Mouse (Mus musculus): ENCODE measurements around the gene Ccdc158. TPM values are rescaled to one million over a fixed set of nuclear protein-coding genes. Genes with fewer than 3 reads are reported as not detected.

Gene Ccdc158
- 0.38 and 0.65 TPM in 2 replicates for polyA plus RNA-seq (2012; rRNA removed)

GRCm38 (mm10) chr5:92674859-92675573 lies at the start of gene Ccdc158:
Gene Ccdc158 (minus strand): TSS chr5:92675271.
- H3K27ac ChIP-seq (ENCODE audit: insufficient read depth, low read length) = no peak within 1 kb of the TSS
- TF ChIP-seq POLR2A (IDR thresholded peaks at IDR 0.05; ENCODE audit: extremely low read depth, insufficient read depth, low read length) (no peak), CTCF (IDR thresholded peaks at IDR 0.05; ENCODE audit: extremely low read depth, insufficient read depth, low read length) (no peak)
- no peaks in the 10 kb centered on the region for H3K4me1 ChIP-seq (ENCODE audit: control insufficient read depth, insufficient read depth, low read length)
- H3K4me3 ChIP-seq (ENCODE audit: insufficient read depth, low read length) = peak within 1 kb of the TSS; percentile 47

- TF ChIP-seq CTCF (IDR thresholded peaks at IDR 0.05; ENCODE audit: extremely low read depth, insufficient read depth, low read length) = no peak
- TF ChIP-seq POLR2A (IDR thresholded peaks at IDR 0.05; ENCODE audit: extremely low read depth, insufficient read depth, low read length) = no peak
- Histone ChIP-seq H3K4me3 (ENCODE audit: insufficient read depth, low read length) (no peak overlapping the region), H3K27ac (ENCODE audit: insufficient read depth, low read length) (no peak overlapping the region), H3K4me1 (ENCODE audit: control insufficient read depth, insufficient read depth, low read length) (no peaks in the 10 kb centered on the region)
These were observed 46.5 kb upstream of the Ccdc158 start for GRCm38 (mm10) chr5:92721610-92722009.

GRCm38 (mm10) chr5:92718856-92719255 lies 43.8 kb upstream of the Ccdc158 start:
- TF ChIP-seq POLR2A (IDR thresholded peaks at IDR 0.05; ENCODE audit: extremely low read depth, insufficient read depth, low read length) (no peak), CTCF (IDR thresholded peaks at IDR 0.05; ENCODE audit: extremely low read depth, insufficient read depth, low read length) (no peak)
- Histone ChIP-seq H3K27ac (ENCODE audit: insufficient read depth, low read length) (no peak overlapping the region), H3K4me1 (ENCODE audit: control insufficient read depth, insufficient read depth, low read length) (no peaks in the 10 kb centered on the region), H3K4me3 (ENCODE audit: insufficient read depth, low read length) (no peak overlapping the region)

- no peak overlapping the region for H3K4me3 ChIP-seq (ENCODE audit: insufficient read depth, low read length)
- no peak for TF ChIP-seq CTCF (IDR thresholded peaks at IDR 0.05; ENCODE audit: extremely low read depth, insufficient read depth, low read length)
- TF ChIP-seq POLR2A (IDR thresholded peaks at IDR 0.05; ENCODE audit: extremely low read depth, insufficient read depth, low read length) = no peak
- no peaks in the 10 kb centered on the region for H3K4me1 ChIP-seq (ENCODE audit: control insufficient read depth, insufficient read depth, low read length)
- H3K27ac ChIP-seq (ENCODE audit: insufficient read depth, low read length) = no peak overlapping the region
These were observed 42.7 kb upstream of the Ccdc158 start for GRCm38 (mm10) chr5:92717666-92718360.

- no peaks in the 10 kb centered on the region for H3K4me1 ChIP-seq (ENCODE audit: control insufficient read depth, insufficient read depth, low read length)
- TF ChIP-seq POLR2A (IDR thresholded peaks at IDR 0.05; ENCODE audit: extremely low read depth, insufficient read depth, low read length) = no peak
- TF ChIP-seq CTCF (IDR thresholded peaks at IDR 0.05; ENCODE audit: extremely low read depth, insufficient read depth, low read length) = no peak
These were observed 40.8 kb upstream of the Ccdc158 start for GRCm38 (mm10) chr5:92715890-92716289.

GRCm38 (mm10) chr5:92715319-92715718 lies 40.2 kb upstream of the Ccdc158 start:
- TF ChIP-seq POLR2A (IDR thresholded peaks at IDR 0.05; ENCODE audit: extremely low read depth, insufficient read depth, low read length) (no peak), CTCF (IDR thresholded peaks at IDR 0.05; ENCODE audit: extremely low read depth, insufficient read depth, low read length) (no peak)
- no peak overlapping the region for H3K27ac ChIP-seq (ENCODE audit: insufficient read depth, low read length)
- no peak overlapping the region for H3K4me3 ChIP-seq (ENCODE audit: insufficient read depth, low read length)
- no peaks in the 10 kb centered on the region for H3K4me1 ChIP-seq (ENCODE audit: control insufficient read depth, insufficient read depth, low read length)

More at GRCm38 (mm10) chr5:92715890-92716289, 40.8 kb upstream of the Ccdc158 start:
- H3K4me3 ChIP-seq (ENCODE audit: insufficient read depth, low read length) = no peak overlapping the region
- no peak overlapping the region for H3K27ac ChIP-seq (ENCODE audit: insufficient read depth, low read length)

- Histone ChIP-seq H3K4me3 (ENCODE audit: insufficient read depth, low read length) (no peak overlapping the region), H3K4me1 (ENCODE audit: control insufficient read depth, insufficient read depth, low read length) (no peaks in the 10 kb centered on the region), H3K27ac (ENCODE audit: insufficient read depth, low read length) (no peak overlapping the region)
- TF ChIP-seq POLR2A (IDR thresholded peaks at IDR 0.05; ENCODE audit: extremely low read depth, insufficient read depth, low read length) = no peak
- no peak for TF ChIP-seq CTCF (IDR thresholded peaks at IDR 0.05; ENCODE audit: extremely low read depth, insufficient read depth, low read length)
These were observed 39.8 kb upstream of the Ccdc158 start for GRCm38 (mm10) chr5:92714886-92715285.

GRCm38 (mm10) chr5:92712621-92713395 lies 37.7 kb upstream of the Ccdc158 start:
- Histone ChIP-seq H3K4me1 (ENCODE audit: control insufficient read depth, insufficient read depth, low read length) (no peaks in the 10 kb centered on the region), H3K27ac (ENCODE audit: insufficient read depth, low read length) (no peak overlapping the region), H3K4me3 (ENCODE audit: insufficient read depth, low read length) (no peak overlapping the region)
- TF ChIP-seq CTCF (IDR thresholded peaks at IDR 0.05; ENCODE audit: extremely low read depth, insufficient read depth, low read length) (no peak), POLR2A (IDR thresholded peaks at IDR 0.05; ENCODE audit: extremely low read depth, insufficient read depth, low read length) (no peak)

- no peak overlapping the region for H3K4me3 ChIP-seq (ENCODE audit: insufficient read depth, low read length)
- no peaks in the 10 kb centered on the region for H3K4me1 ChIP-seq (ENCODE audit: control insufficient read depth, insufficient read depth, low read length)
- no peak overlapping the region for H3K27ac ChIP-seq (ENCODE audit: insufficient read depth, low read length)
- TF ChIP-seq POLR2A (IDR thresholded peaks at IDR 0.05; ENCODE audit: extremely low read depth, insufficient read depth, low read length) (no peak), CTCF (IDR thresholded peaks at IDR 0.05; ENCODE audit: extremely low read depth, insufficient read depth, low read length) (no peak)
These were observed 36.7 kb upstream of the Ccdc158 start for GRCm38 (mm10) chr5:92711666-92712290.

All from cortical plate, adult 2 months (tissue).